Mouse (Mus musculus): ENCODE measurements around the gene Tdrd1. TPM values are rescaled to one million over a fixed set of nuclear protein-coding genes. Genes with fewer than 3 reads are reported as not detected.
A peak's percentile ranks its signal among the peaks of the same experiment; 100 is the strongest.

Tdrd1 gene
- polyA plus RNA-seq, 1 experiment from 2014 or later = 0.60 TPM

DNA sequence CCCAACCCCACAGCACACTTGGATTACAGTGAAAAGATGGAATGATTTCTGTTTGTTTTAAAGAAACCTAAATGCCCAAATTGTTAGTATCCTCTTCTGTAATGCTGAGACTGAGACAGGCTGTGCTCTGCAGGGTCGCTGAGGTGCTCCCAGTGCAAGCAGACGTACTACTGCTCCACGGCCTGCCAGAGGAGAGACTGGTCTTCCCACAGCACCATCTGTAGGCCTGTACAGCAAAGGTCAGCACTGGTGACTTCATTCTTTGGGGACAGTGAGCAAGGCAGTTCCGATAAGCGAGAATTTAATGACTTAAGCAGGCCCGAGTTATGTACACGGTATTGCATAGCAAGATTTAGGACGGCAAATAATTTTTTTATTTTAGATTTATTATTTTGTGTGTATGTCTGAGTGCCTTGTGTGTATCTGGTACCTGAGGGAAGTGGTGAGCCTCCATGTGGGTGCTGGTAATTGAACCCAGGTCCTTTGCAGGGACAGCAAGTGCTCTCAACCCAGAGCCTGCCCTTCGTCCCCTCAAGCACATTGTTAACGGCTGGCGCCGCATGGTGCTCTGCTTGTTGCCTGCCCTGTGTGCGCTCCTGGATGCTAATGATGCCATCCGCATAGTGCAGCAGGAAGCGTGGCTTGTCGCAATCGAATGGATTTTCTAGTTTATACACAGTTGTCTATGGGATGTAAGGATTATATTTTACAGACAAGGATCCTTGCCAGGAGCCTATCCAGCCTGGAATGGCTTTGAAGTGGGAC lies 13.1 kb downstream of the Tdrd1 start:
- Histone ChIP-seq H3K4me1 (peaks cover 9% of the 10 kb centered on the region; the same call in 1 of the 2 replicates), H3K36me3 (replicated peaks) (no peaks in the 10 kb centered on the region), H3K27me3 (replicated peaks; ENCODE audit: low read depth, poor library complexity, severe bottlenecking) (no peaks in the 10 kb centered on the region), H3K4me3 (no peak overlapping the region), H3K27ac (replicated peaks) (peak overlapping the region; percentile 57), H3K9me3 (no peaks in the 10 kb centered on the region)
- DNase-seq (ENCODE audit: low spot score) = peak; percentile 31
- WGBS = 74% methylated on average over 17 of the region's 17 CpGs

DNA sequence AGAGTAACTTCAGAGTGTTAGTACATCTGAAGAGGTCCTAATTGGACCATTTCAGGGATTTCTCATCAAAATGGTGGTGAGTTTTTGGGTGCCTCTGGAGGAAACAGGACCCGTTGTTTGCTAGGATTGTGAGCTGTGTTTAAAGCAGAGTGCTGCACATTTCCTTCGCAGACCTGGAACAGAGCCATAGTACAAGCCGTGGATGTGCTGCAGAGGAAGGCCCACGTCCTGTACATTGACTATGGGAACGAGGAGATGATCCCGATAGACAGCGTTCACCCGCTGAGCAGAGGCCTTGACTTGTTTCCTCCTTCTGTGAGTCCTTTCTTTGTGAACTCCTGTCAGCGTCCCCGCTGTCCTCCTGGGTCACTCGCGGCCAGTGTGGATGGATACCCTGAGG lies 17.0 kb downstream of the Tdrd1 start:
- WGBS = 77% methylated on average over 12 of the region's 12 CpGs
- Histone ChIP-seq H3K36me3 (replicated peaks) (0 out of 2 replicates have a peak, but pooled peaks cover 2% of the 10 kb centered on the region), H3K27ac (replicated peaks) (no peak overlapping the region), H3K4me3 (no peak overlapping the region), H3K27me3 (replicated peaks; ENCODE audit: low read depth, poor library complexity, severe bottlenecking) (no peaks in the 10 kb centered on the region), H3K9me3 (peaks cover 7% of the 10 kb centered on the region; the same call in 1 of the 2 replicates), H3K4me1 (peaks cover 9% of the 10 kb centered on the region; the same call in 1 of the 2 replicates)
- DNase-seq (ENCODE audit: low spot score) = no peak

DNA sequence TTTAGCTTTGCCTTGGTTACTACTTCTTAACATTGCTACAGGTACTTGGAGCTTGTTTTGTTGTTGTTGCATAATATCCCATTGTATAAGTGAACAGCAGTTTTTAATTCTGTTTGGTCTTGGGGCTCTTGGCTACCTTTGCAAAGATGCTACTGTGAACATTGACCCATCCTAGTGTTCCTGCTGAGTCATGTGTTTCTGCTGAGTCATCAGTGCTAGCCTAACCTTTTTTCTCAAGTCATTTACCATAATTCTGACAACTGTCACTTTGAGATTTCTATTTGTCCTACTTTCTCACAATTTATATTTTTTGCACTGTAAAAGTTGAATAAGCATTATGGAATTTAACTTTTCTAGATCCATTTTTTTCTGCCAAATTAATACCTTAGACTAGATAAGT lies 26.6 kb downstream of the Tdrd1 start:
- Histone ChIP-seq H3K9me3 (no peaks in the 10 kb centered on the region), H3K4me3 (no peak overlapping the region), H3K36me3 (replicated peaks) (no peaks in the 10 kb centered on the region), H3K27ac (replicated peaks) (no peak overlapping the region), H3K4me1 (peaks cover 13% of the 10 kb centered on the region), H3K27me3 (replicated peaks; ENCODE audit: low read depth, poor library complexity, severe bottlenecking) (no peaks in the 10 kb centered on the region)
- no peak for DNase-seq (ENCODE audit: low spot score)

DNA sequence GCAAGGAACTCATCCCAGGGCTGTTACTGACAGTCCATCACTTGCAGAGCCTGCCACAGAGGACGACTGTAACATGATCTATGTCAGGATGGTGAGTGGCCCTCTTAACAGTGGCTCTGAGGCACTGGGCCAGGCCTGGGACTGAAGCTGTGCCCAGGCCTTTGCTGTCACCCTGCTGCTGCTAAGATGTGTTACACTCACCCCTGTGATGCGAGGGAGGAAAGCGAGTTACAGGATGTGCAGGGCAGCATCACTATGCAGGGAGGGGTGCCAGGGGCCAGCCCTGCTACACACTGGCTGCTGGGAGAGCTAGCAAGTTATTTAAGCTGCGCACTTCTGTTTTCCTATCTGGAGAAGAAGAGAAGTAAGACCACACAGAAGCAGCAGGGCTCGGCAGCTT lies 30.4 kb downstream of the Tdrd1 start:
- Histone ChIP-seq H3K27ac (replicated peaks) (peak overlapping the region; percentile 65), H3K4me1 (peaks cover 28% of the 10 kb centered on the region), H3K4me3 (no peak overlapping the region), H3K27me3 (replicated peaks; ENCODE audit: low read depth, poor library complexity, severe bottlenecking) (0 out of 2 replicates have a peak, but pooled peaks cover 3% of the 10 kb centered on the region), H3K9me3 (no peaks in the 10 kb centered on the region), H3K36me3 (replicated peaks) (no peaks in the 10 kb centered on the region)
- 42% methylated on average over 5 of the region's 5 CpGs for WGBS
- peak; percentile 34 for DNase-seq (ENCODE audit: low spot score)

DNA sequence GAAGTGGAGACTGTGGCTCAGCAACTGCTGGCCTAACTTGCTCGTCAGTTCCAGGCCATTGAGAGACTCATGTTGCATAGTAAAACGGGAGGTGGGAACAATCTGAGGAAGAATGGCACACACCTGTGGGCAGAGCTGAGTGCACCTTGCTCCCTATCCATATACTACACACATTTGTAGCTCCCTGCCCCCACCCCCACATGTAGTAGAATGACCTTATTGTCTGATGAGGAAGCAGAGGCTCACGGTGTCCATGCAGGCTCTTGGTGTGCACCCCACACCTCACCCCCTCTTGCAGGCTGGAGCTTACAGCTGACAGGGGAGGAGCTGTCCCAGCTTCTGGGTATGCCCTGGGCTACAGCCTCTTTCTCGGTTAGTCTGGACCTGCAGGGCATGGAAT lies 41.7 kb downstream of the Tdrd1 start:
- no peaks in the 10 kb centered on the region for H3K9me3 ChIP-seq

DNA sequence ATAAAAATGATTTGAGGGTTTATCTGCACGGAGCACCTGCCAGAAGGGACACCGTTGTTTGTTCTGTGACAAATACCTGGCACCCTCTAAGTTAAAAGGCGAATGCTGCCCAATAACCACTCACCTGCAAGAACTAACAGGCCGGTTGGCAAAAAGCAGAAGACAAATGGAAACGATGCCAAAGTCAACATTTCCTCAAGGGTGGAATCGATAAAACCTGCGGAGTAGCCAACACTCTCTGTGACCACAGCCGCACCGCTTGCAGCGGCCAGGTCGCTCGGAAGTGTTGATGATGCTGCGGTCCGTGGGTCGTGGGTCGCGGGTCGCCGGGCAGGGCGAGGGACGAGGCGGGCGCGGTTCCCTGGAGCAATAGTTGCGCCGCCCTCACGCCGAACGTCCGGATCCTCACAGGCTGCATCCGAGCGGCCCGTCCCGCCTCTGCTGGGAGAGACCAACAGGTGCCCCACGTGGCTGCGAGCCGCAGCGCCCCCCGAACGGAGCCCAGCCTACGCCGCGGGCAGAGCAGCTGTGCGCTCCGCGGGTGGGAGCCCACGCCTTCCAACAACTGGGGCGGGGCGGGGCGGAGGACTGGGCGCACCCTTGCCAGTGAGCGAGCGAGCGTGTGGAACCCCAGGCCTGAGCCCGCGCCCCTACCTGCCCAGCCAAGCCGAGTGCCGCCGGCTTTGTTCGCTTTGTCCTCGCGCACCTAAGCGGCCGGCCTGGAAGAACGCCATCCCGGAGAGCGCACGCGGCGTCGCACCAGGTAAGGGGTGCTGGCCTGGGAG lies 48.0 kb downstream of the Tdrd1 start, which contains the start of gene Vwa2:
Vwa2 (plus strand) TSS at position 434 of the 785 bp plus-strand sequence.
- peak; percentile 71 for DNase-seq (ENCODE audit: low spot score)
- peaks cover 88% of the 10 kb centered on the region for H3K27me3 ChIP-seq (replicated peaks; ENCODE audit: low read depth, poor library complexity, severe bottlenecking)

More for the DNA sequence above, 41.7 kb downstream of the Tdrd1 start:
- H3K27ac ChIP-seq (replicated peaks) = no peak overlapping the region
- H3K36me3 ChIP-seq (replicated peaks) = no peaks in the 10 kb centered on the region
- H3K27me3 ChIP-seq (replicated peaks; ENCODE audit: low read depth, poor library complexity, severe bottlenecking) = peaks cover 34% of the 10 kb centered on the region
- 66% methylated on average over 4 of the region's 4 CpGs for WGBS
- H3K4me3 ChIP-seq = no peak overlapping the region
- DNase-seq (ENCODE audit: low spot score) = no peak
- H3K4me1 ChIP-seq = peaks cover 10% of the 10 kb centered on the region

DNA sequence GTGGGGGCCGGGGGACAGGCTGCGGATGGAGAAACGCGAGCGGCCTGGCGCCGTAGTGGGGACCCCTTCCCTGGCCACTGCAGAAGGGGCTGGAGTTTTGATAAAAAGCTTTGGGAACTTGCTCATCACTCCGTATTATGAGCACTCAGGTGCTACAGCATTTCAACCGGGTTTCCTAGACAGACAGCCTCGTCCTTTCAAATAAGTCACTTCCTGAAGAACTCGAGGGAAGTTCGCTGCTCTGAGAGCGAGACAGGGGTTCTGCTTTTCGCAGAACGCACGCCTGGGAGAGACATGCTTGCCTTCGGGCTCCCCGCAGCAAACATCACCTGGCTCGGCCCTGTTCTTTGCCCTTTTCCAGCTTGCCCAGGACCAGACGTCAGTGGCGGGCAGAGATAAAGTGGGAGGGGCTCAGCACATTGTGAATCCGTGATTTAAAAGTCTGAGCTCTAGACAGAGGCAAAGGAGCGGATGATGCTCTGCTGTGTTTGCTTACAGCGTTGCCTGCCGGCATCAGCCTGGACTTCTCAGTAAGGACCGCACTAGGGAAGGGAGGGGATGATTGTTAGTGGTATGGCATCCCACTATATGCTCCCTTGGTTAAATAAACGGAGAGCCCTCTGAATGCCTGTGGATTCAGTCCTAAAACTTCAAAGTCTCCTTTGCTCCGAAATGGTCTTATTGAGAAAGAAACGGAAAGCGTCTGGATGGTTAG lies 48.7 kb downstream of the Tdrd1 start:
- no peaks in the 10 kb centered on the region for H3K9me3 ChIP-seq
- H3K27me3 ChIP-seq (replicated peaks; ENCODE audit: low read depth, poor library complexity, severe bottlenecking) = peaks cover 88% of the 10 kb centered on the region
- peak; percentile 45 for DNase-seq (ENCODE audit: low spot score)
- peak overlapping the region; percentile 69 for H3K4me3 ChIP-seq
- peak overlapping the region; percentile 83 for H3K27ac ChIP-seq (replicated peaks)
- peaks cover 40% of the 10 kb centered on the region for H3K4me1 ChIP-seq
- no peaks in the 10 kb centered on the region for H3K36me3 ChIP-seq (replicated peaks)
- WGBS = 9% methylated on average over 30 of the region's 30 CpGs

More for the DNA sequence above, 48.0 kb downstream of the Tdrd1 start, which contains the start of gene Vwa2:
- peak within 1 kb of the TSS; percentile 69 for H3K4me3 ChIP-seq
- H3K9me3 ChIP-seq = no peaks in the 10 kb centered on the region
- 3% methylated on average over 71 of the region's 71 CpGs for WGBS
- peak within 1 kb of the TSS; percentile 83 for H3K27ac ChIP-seq (replicated peaks)
- peaks cover 36% of the 10 kb centered on the region for H3K4me1 ChIP-seq
- H3K36me3 ChIP-seq (replicated peaks) = no peaks in the 10 kb centered on the region

DNA sequence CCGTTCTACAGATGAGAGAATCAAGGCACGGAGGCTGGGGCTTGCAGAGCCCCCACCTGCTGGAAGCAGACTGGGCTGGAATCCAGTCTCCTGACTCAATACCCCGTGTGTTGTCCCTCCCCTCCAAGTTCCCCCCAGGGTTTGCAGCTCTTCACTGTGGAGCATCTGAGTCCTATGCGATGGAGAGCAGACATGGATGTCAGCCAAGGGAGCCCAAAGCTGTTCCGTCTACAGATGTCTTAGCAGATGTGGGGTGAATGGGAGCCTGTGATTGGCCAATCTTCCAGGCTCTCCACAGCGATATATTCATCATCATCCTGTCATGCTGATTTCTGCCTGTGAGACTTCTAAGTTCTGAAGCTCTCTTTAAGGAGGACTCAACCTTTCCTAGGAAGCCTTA lies 51.4 kb downstream of the Tdrd1 start:
- Histone ChIP-seq H3K4me3 (no peak overlapping the region), H3K4me1 (peaks cover 64% of the 10 kb centered on the region), H3K36me3 (replicated peaks) (no peaks in the 10 kb centered on the region), H3K27ac (replicated peaks) (no peak overlapping the region), H3K9me3 (no peaks in the 10 kb centered on the region), H3K27me3 (replicated peaks; ENCODE audit: low read depth, poor library complexity, severe bottlenecking) (peaks cover 68% of the 10 kb centered on the region)
- WGBS = 78% methylated on average over 6 of the region's 6 CpGs
- DNase-seq (ENCODE audit: low spot score) = no peak

DNA sequence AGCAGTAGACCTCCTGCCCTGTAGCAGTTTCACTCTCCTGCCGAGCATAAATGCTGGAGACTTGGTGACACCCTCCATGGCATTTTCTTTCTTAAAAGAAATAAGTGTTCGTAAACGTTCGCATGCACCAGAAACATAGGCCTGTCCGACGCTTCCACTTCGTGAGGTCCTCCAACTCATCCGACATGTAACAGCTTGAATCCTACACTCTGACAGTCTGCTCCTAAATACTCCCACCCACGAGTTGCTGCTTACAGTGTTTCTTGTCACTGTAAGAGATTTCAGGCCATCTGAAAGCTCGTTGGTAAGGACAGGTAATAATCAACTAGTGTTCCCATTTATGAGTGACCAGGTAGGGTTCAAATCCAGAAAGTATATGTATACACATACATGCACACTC lies 61.9 kb downstream of the Tdrd1 start:
- no peaks in the 10 kb centered on the region for H3K9me3 ChIP-seq
- no peak overlapping the region for H3K4me3 ChIP-seq
- H3K27ac ChIP-seq (replicated peaks) = no peak overlapping the region
- H3K36me3 ChIP-seq (replicated peaks) = peaks cover 7% of the 10 kb centered on the region; the same call in 1 of the 2 replicates
- H3K4me1 ChIP-seq = peaks cover 37% of the 10 kb centered on the region
- H3K27me3 ChIP-seq (replicated peaks; ENCODE audit: low read depth, poor library complexity, severe bottlenecking) = no peaks in the 10 kb centered on the region
- 87% methylated on average over 10 of the region's 10 CpGs for WGBS
- DNase-seq (ENCODE audit: low spot score) = no peak

DNA sequence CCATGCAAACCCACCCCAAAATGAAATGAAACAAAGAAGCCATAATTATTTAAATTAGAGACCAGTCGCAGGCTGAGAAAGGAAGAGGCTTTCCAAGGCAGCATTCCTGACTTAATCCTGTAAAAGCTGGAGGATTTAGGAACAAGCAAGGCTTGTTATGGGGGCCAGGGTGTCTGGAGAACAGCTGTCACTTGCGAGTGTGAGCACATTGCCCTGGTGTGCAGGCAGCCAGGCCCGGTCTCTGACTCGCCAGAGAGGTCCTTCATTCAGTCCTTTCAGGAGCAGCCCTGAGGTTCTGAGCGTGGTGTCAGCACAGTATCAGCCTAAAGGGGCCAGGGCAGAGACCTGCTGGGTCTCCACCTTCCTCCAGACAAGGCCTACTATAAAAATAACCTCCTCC lies 62.6 kb downstream of the Tdrd1 start:
- DNase-seq (ENCODE audit: low spot score) = no peak

DNA sequence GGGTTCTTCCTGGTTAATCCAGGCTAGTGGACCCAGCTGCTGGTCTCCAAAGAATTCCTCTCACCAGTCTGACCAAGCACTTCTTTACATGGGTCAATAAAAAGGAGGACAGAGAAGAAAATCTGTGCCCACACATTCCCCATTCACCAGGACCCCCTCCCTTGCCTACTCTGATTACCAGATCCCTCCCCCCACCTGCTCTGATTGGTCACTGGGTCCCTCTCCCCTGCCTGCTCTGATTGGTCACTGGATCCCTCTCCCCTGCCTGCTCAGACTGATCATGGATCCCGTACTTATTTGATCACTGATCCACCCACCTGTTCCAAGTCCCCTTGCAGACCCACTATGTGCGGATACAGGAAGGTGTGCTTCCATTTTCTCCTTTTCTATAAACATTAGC lies 65.4 kb downstream of the Tdrd1 start:
- H3K4me1 ChIP-seq = peaks cover 24% of the 10 kb centered on the region

More for the DNA sequence above, 62.6 kb downstream of the Tdrd1 start:
- Histone ChIP-seq H3K4me3 (no peak overlapping the region), H3K36me3 (replicated peaks) (peaks cover 7% of the 10 kb centered on the region; the same call in 1 of the 2 replicates), H3K4me1 (peaks cover 31% of the 10 kb centered on the region), H3K27me3 (replicated peaks; ENCODE audit: low read depth, poor library complexity, severe bottlenecking) (no peaks in the 10 kb centered on the region), H3K27ac (replicated peaks) (peak overlapping the region; percentile 49; the same call in 1 of the 2 replicates), H3K9me3 (no peaks in the 10 kb centered on the region)
- 58% methylated on average over 5 of the region's 5 CpGs for WGBS

DNA sequence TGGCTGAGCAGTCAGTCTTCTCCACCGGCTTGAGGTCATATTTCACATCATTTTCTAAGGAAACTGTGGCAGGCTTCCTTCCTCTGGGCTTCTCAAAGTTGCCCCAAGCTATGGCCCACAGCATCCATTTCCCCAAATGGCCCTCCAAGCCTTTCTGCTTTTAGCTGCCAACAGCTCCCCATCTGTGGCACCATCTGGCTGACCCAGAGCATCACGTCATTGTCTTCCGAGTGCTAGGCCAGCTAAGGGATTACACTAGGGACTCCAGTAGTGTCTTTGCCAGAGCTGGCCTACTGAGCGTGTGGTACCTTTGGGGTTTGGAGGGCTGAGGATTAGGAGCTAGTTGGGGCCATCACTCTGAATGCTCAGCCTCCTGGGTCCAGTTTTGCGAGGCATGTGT lies 66.6 kb downstream of the Tdrd1 start:
- no peaks in the 10 kb centered on the region for H3K36me3 ChIP-seq (replicated peaks)
- H3K27me3 ChIP-seq (replicated peaks; ENCODE audit: low read depth, poor library complexity, severe bottlenecking) = no peaks in the 10 kb centered on the region
- no peak overlapping the region for H3K4me3 ChIP-seq
- no peak for DNase-seq (ENCODE audit: low spot score)
- H3K27ac ChIP-seq (replicated peaks) = no peak overlapping the region
- H3K4me1 ChIP-seq = peaks cover 24% of the 10 kb centered on the region
- 90% methylated on average over 5 of the region's 5 CpGs for WGBS
- H3K9me3 ChIP-seq = no peaks in the 10 kb centered on the region

More for the DNA sequence above, 65.4 kb downstream of the Tdrd1 start:
- Histone ChIP-seq H3K4me3 (no peak overlapping the region), H3K36me3 (replicated peaks) (no peaks in the 10 kb centered on the region), H3K27ac (replicated peaks) (no peak overlapping the region), H3K9me3 (no peaks in the 10 kb centered on the region), H3K27me3 (replicated peaks; ENCODE audit: low read depth, poor library complexity, severe bottlenecking) (no peaks in the 10 kb centered on the region)
- 55% methylated on average over 2 of the region's 2 CpGs for WGBS
- peak; percentile 44 for DNase-seq (ENCODE audit: low spot score)
